Mouse (Mus musculus): ENCODE data around the gene Rreb1.

Gene Rreb1

GRCm38 (mm10) chr13:37878918-37879331 is 100.7 kb downstream of the Rreb1 start:
- H3K36me3 ChIP-seq (ENCODE audit: control insufficient read depth, insufficient read depth, low read length, poor library complexity, severe bottlenecking), result no peaks in the 10 kb centered on the region
- DNase-seq (ENCODE audit: low read depth, low spot score), result no peak

GRCm38 (mm10) chr13:37879556-37879955 is 101.4 kb downstream of the Rreb1 start:
- no peaks in the 10 kb centered on the region for H3K36me3 ChIP-seq (ENCODE audit: control insufficient read depth, insufficient read depth, low read length, poor library complexity, severe bottlenecking)
- no peaks in the 10 kb centered on the region for H3K27me3 ChIP-seq (ENCODE audit: control insufficient read depth, insufficient read depth, low read length, poor library complexity, severe bottlenecking)
- DNase-seq (ENCODE audit: low read depth, low spot score), result no peak

More at GRCm38 (mm10) chr13:37878918-37879331, 100.7 kb downstream of the Rreb1 start:
- no peaks in the 10 kb centered on the region for H3K27me3 ChIP-seq (ENCODE audit: control insufficient read depth, insufficient read depth, low read length, poor library complexity, severe bottlenecking)

DNA sequence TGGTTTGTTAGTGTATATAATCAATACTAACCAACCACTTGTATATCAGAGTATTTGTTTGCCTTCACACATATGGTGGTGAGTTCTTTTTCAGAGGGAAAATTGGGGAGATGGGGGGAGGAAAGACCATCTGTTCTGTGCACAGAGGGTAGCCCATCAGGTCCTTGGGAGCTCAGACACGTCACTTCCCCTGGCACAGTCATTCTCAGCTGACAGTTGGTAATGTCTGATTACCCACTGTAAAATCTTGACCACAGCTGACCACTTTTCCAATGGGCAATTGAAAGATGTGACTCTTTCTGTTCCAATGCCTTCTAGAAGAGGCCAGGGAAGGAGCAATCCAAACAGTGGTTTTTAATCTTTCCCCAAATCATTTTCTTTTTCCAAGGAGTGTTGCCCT is 101.8 kb downstream of the Rreb1 start:
- Histone ChIP-seq H3K36me3 (ENCODE audit: control insufficient read depth, insufficient read depth, low read length, poor library complexity, severe bottlenecking) (no peaks in the 10 kb centered on the region), H3K27me3 (ENCODE audit: control insufficient read depth, insufficient read depth, low read length, poor library complexity, severe bottlenecking) (no peaks in the 10 kb centered on the region)
- no peak for DNase-seq (ENCODE audit: low read depth, low spot score)

DNA sequence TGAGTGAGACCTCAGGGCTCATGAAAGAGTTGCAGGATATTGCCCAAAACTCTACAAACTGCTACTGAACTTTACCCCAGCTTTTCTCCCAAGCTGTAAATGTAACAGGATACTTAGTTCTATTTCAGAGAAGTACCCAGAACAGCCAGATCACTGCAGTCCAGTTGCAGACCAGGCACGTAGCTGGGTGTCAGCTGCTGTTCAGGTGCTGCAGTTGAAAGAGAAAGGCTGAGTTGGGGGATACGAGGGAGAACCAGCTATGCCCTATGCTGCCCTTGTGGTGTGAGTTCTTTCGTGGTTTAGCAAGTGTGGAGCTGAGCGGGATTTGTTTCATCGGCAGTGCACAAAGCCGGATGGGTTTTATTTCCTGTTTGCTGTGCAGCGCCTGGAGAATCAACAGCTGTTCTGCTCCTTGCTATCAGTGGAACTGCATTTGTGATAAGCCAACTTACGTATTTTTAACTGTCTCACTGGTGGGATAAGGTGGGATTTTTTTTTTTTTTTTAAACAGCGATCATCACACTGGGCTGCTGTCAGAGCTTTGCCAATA is 102.5 kb downstream of the Rreb1 start:
- DNase-seq (ENCODE audit: low read depth, low spot score), result peak; percentile 28
- Histone ChIP-seq H3K27me3 (ENCODE audit: control insufficient read depth, insufficient read depth, low read length, poor library complexity, severe bottlenecking) (no peaks in the 10 kb centered on the region), H3K36me3 (ENCODE audit: control insufficient read depth, insufficient read depth, low read length, poor library complexity, severe bottlenecking) (no peaks in the 10 kb centered on the region)

DNA sequence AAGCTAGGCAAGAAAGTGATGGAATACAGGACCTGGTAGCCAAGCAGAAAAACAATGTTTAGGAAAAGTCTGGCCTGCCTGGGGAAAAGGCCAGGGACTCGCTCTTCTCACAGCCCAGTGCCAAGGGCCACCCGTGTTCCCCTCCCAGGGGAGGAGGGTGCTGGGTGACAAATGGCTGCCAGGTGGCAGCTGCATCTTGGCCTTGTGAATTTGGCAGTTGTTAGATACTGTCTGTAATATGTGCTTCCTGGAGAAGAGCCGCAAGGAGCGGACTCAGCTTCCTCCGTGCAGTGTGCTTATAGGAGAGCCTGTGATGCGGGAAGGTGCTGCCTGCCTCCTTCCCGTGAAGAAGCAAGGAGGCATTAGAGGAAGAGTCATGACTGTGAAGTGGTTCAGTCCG is 104.3 kb downstream of the Rreb1 start:
- no peaks in the 10 kb centered on the region for H3K27me3 ChIP-seq (ENCODE audit: control insufficient read depth, insufficient read depth, low read length, poor library complexity, severe bottlenecking)

GRCm38 (mm10) chr13:37883008-37883407 is 104.8 kb downstream of the Rreb1 start:
- no peak for DNase-seq (ENCODE audit: low read depth, low spot score)
- Histone ChIP-seq H3K36me3 (ENCODE audit: control insufficient read depth, insufficient read depth, low read length, poor library complexity, severe bottlenecking) (no peaks in the 10 kb centered on the region), H3K27me3 (ENCODE audit: control insufficient read depth, insufficient read depth, low read length, poor library complexity, severe bottlenecking) (no peaks in the 10 kb centered on the region)

More for the DNA sequence above, 104.3 kb downstream of the Rreb1 start:
- no peak for DNase-seq (ENCODE audit: low read depth, low spot score)
- no peaks in the 10 kb centered on the region for H3K36me3 ChIP-seq (ENCODE audit: control insufficient read depth, insufficient read depth, low read length, poor library complexity, severe bottlenecking)

- peaks cover 1% of the 10 kb centered on the region; the same call in 1 of the 2 replicates for H3K36me3 ChIP-seq (ENCODE audit: control insufficient read depth, insufficient read depth, low read length, poor library complexity, severe bottlenecking)
- DNase-seq (ENCODE audit: low read depth, low spot score), result no peak
- no peaks in the 10 kb centered on the region for H3K27me3 ChIP-seq (ENCODE audit: control insufficient read depth, insufficient read depth, low read length, poor library complexity, severe bottlenecking)
Measured at GRCm38 (mm10) chr13:37885392-37885791, 107.2 kb downstream of the Rreb1 start.

DNA sequence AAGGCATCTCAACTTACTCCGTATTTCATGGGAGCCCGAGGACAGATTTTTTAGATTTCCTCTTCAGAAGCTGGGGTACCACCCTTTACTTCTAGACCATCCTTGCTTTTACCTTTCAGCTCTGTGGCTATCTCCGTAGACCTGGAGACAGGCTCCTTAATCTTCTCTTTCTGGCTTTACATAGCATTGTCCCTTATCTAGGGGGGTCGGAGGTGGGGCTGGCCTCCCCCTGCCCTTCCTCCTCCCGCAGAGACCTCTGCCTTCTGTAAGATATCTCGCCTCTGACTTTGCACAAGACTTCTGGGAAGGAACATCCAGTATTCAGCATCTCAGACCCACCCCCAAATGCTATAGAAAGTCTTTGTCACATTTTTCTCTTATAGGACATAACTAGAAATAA is 107.8 kb downstream of the Rreb1 start:
- H3K27me3 ChIP-seq (ENCODE audit: control insufficient read depth, insufficient read depth, low read length, poor library complexity, severe bottlenecking), result no peaks in the 10 kb centered on the region
- H3K36me3 ChIP-seq (ENCODE audit: control insufficient read depth, insufficient read depth, low read length, poor library complexity, severe bottlenecking), result peaks cover 1% of the 10 kb centered on the region; the same call in 1 of the 2 replicates
- DNase-seq (ENCODE audit: low read depth, low spot score), result no peak

DNA sequence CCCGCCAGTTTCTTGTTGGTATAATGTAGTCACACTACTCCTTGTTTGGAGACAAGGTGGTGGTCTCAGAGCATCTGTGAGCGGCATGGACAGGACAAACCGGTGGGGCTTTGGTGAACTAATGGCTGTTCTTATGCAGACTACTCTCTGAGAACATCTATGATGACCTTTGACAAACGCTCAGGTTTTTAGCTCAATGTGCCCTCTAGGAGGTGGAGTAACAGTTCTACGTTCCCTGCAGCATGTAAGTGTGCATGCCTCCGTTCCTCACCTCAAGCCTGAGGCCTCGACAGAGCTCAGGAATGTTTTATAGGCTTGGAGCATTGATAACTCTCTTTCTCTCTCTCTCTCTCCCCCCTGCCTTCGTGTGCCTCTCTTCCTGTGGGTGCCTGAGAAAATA is 116.6 kb downstream of the Rreb1 start:
- Histone ChIP-seq H3K27me3 (ENCODE audit: control insufficient read depth, insufficient read depth, low read length, poor library complexity, severe bottlenecking) (no peaks in the 10 kb centered on the region), H3K36me3 (ENCODE audit: control insufficient read depth, insufficient read depth, low read length, poor library complexity, severe bottlenecking) (peaks cover 12% of the 10 kb centered on the region)
- DNase-seq (ENCODE audit: low read depth, low spot score), result no peak

DNA sequence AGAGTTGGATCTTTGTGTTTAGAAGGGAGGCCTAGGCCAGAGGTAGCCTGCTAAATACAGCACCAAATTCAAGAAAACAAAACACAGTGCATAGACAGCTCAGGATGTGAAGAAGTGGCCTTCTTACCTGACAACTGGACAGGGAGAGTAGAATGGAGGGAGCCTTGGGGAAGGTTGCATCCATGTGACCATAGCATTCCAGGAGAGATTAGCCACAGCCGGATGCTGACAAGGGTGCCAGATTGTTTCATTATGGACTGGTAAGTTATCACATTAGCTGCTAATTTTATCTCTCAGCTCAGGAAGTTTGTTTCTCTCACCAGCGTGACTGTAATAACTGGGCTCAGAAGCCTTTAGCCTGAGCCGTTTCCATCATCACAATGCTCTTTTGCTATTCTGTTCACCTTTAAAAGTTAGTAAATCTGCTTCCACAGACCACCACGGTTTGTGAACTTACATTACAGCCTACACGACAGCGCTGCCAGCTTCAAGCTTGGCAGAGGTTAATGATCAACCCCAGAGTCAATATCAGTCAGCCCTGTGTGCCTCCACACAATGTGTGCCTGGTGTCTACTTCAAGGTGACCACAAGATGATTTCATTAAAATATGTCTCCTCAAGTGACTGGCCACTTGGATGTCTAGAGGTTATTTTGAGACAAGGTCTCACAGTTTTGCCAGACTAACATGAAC is 117.5 kb downstream of the Rreb1 start:
- Histone ChIP-seq H3K27me3 (ENCODE audit: control insufficient read depth, insufficient read depth, low read length, poor library complexity, severe bottlenecking) (no peaks in the 10 kb centered on the region), H3K36me3 (ENCODE audit: control insufficient read depth, insufficient read depth, low read length, poor library complexity, severe bottlenecking) (peaks cover 19% of the 10 kb centered on the region)
- no peak for DNase-seq (ENCODE audit: low read depth, low spot score)

DNA sequence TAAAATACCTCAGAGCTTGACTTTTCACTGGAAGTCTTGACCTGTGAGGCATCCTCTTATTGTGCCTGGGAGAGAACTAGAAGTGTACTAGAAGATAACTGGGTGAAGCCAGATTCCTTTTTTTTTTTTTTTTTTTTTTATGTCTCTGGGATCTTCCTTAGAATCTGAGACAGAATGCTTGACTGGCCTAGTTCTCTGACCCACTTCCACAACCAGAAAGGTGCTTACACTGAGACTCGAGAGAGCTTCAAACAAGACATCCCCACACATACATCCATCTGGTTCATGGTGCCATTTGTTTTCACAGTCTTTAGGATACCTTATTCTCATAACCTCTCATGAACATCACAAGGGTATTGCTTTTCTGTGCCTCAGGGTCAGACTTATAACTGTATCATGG is 118.2 kb downstream of the Rreb1 start:
- no peak for DNase-seq (ENCODE audit: low read depth, low spot score)
- H3K27me3 ChIP-seq (ENCODE audit: control insufficient read depth, insufficient read depth, low read length, poor library complexity, severe bottlenecking), result no peaks in the 10 kb centered on the region
- peaks cover 20% of the 10 kb centered on the region for H3K36me3 ChIP-seq (ENCODE audit: control insufficient read depth, insufficient read depth, low read length, poor library complexity, severe bottlenecking)

GRCm38 (mm10) chr13:37898772-37899171 is 120.6 kb downstream of the Rreb1 start:
- DNase-seq (ENCODE audit: low read depth, low spot score), result no peak
- Histone ChIP-seq H3K27me3 (ENCODE audit: control insufficient read depth, insufficient read depth, low read length, poor library complexity, severe bottlenecking) (no peaks in the 10 kb centered on the region), H3K36me3 (ENCODE audit: control insufficient read depth, insufficient read depth, low read length, poor library complexity, severe bottlenecking) (peaks cover 23% of the 10 kb centered on the region)

GRCm38 (mm10) chr13:37903036-37903435 is 124.8 kb downstream of the Rreb1 start:
- no peak for DNase-seq (ENCODE audit: low read depth, low spot score)
- Histone ChIP-seq H3K27me3 (ENCODE audit: control insufficient read depth, insufficient read depth, low read length, poor library complexity, severe bottlenecking) (no peaks in the 10 kb centered on the region), H3K36me3 (ENCODE audit: control insufficient read depth, insufficient read depth, low read length, poor library complexity, severe bottlenecking) (peaks cover 23% of the 10 kb centered on the region)

- Histone ChIP-seq H3K27me3 (ENCODE audit: control insufficient read depth, insufficient read depth, low read length, poor library complexity, severe bottlenecking) (no peaks in the 10 kb centered on the region), H3K36me3 (ENCODE audit: control insufficient read depth, insufficient read depth, low read length, poor library complexity, severe bottlenecking) (peaks cover 23% of the 10 kb centered on the region)
- DNase-seq (ENCODE audit: low read depth, low spot score), result no peak
Measured at GRCm38 (mm10) chr13:37903476-37903875, 125.3 kb downstream of the Rreb1 start.

GRCm38 (mm10) chr13:37904436-37904835 is 126.2 kb downstream of the Rreb1 start:
- no peak for DNase-seq (ENCODE audit: low read depth, low spot score)
- Histone ChIP-seq H3K36me3 (ENCODE audit: control insufficient read depth, insufficient read depth, low read length, poor library complexity, severe bottlenecking) (peaks cover 22% of the 10 kb centered on the region), H3K27me3 (ENCODE audit: control insufficient read depth, insufficient read depth, low read length, poor library complexity, severe bottlenecking) (no peaks in the 10 kb centered on the region)

DNA sequence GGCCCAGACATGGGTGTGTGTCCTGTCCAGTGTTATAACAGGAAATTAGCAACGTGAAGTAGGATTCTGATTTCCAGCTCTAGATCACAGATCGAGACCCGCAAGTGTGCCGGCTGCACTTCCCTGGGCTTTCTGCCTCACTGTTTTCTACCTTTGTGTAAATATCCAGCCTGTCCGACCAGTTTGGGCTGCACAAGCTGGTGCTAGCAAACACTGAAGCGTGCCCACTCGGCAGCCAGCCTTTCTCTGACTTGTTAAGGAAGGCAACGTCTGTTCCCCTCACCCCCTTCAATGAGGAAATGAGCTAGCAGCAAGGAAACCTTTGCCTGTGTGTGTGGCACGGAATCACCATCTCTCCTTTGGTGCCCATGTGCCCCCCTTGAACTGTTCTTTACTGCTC is 129.9 kb downstream of the Rreb1 start:
- no peak for DNase-seq (ENCODE audit: low read depth, low spot score)
- Histone ChIP-seq H3K36me3 (ENCODE audit: control insufficient read depth, insufficient read depth, low read length, poor library complexity, severe bottlenecking) (peaks cover 4% of the 10 kb centered on the region), H3K27me3 (ENCODE audit: control insufficient read depth, insufficient read depth, low read length, poor library complexity, severe bottlenecking) (no peaks in the 10 kb centered on the region)

All from splenic B cell, adult 2 months (primary cell).